Mouse (Mus musculus): ENCODE measurements around the gene Olfr1173. TPM values are rescaled to one million over a fixed set of nuclear protein-coding genes. Genes with fewer than 3 reads are reported as not detected.

Gene Olfr1173
- not detected in 2 replicates for polyA plus RNA-seq (2015; fragmentation: Nextera tagmentation; extraction: Ambion mirVana)

DNA sequence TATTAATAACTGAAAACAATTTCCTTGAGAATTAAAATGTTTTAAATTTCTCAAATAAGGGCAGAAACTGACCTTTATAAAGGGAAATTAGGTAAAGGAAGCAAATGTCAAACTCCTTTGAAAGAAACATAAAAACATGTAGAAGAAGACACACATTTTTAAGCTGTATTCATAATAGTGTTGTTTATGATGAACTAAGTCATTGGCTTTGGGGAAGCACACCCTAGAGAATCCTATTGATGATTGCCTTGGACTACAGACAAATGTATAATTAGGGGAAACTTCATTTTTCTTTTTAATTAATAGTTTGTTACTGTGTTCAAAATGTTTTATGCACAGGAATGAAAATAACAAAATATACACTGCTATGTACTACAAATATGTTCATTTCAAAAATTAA is at the start of gene Olfr1173:
TSS of gene Olfr1173 (minus strand) at position 101 of the 400 bp plus-strand sequence.
- Histone ChIP-seq H3K27me3 (no peaks in the 10 kb centered on the region), H3K4me1 (replicated peaks) (no peaks in the 10 kb centered on the region), H3K4me3 (replicated peaks) (no peak within 1 kb of the TSS), H3K27ac (replicated peaks) (no peak within 1 kb of the TSS), H3K4me2 (no peak within 1 kb of the TSS), H3K9me3 (replicated peaks) (no peaks in the 10 kb centered on the region), H3K9ac (no peak within 1 kb of the TSS), H3K36me3 (replicated peaks) (no peaks in the 10 kb centered on the region)
- no peak for ATAC-seq (ENCODE audit: insufficient read depth)

DNA sequence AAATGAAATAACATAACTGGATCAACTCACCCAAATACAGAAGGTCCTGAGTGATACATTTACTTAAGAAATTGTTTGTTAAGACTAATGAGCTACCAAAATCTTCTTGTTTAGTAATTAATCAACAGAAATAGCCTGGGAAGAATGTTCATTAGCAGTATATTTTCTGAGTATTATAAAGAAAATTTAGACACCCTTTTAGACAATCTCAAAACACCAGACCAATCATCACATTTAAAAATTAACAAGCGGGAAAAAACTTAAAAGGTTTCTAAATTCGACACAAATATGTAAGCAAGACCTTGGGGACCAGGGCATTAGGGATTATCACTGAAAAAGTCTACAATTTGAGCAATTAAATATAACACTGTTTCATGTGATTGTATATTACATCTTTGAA is 47.4 kb upstream of the Olfr1173 start, which contains the start of gene Olfr1175-ps:
TSS of gene Olfr1175-ps (minus strand) at position 101 of the 400 bp plus-strand sequence.
- H3K36me3 ChIP-seq (replicated peaks), result no peaks in the 10 kb centered on the region
- no peak within 1 kb of the TSS for H3K9ac ChIP-seq
- H3K27me3 ChIP-seq, result no peaks in the 10 kb centered on the region
- ATAC-seq (ENCODE audit: insufficient read depth), result no peak
- 68% methylated on average over 2 of the region's 2 CpGs for WGBS (ENCODE audit: insufficient replicate concordance)
- H3K4me1 ChIP-seq (replicated peaks), result no peaks in the 10 kb centered on the region
- no peaks in the 10 kb centered on the region for H3K9me3 ChIP-seq (replicated peaks)
- no peak within 1 kb of the TSS for H3K27ac ChIP-seq (replicated peaks)
- no peak within 1 kb of the TSS for H3K4me3 ChIP-seq (replicated peaks)
- no peak within 1 kb of the TSS for H3K4me2 ChIP-seq

DNA sequence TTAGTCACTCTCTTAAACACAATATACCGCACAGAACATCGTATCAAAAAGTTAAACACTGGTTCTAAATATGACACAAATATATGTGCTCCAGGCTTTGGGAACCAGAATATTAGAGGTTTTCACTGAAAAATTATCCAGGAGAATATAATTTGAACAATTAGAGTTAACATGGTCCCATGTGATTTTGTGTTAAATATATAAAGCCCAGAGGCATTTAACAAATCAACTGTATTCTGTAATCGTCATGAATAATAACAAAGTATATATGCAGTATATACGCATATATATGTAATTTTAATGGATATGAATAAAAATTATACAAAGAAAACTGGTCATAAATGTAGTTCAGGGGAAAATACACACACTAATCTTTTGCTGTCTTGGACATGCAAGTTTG is 35.4 kb upstream of the Olfr1173 start, which contains the start of gene Olfr1174-ps:
TSS of gene Olfr1174-ps (minus strand) at position 101 of the 400 bp plus-strand sequence.
- ATAC-seq (ENCODE audit: insufficient read depth), result no peak
- H3K27me3 ChIP-seq, result no peaks in the 10 kb centered on the region
- H3K9ac ChIP-seq, result no peak within 1 kb of the TSS
- no peak within 1 kb of the TSS for H3K4me3 ChIP-seq (replicated peaks)
- WGBS (ENCODE audit: insufficient replicate concordance), result 78% methylated on average over 4 of the region's 4 CpGs
- no peak within 1 kb of the TSS for H3K4me2 ChIP-seq
- no peaks in the 10 kb centered on the region for H3K9me3 ChIP-seq (replicated peaks)
- no peaks in the 10 kb centered on the region for H3K36me3 ChIP-seq (replicated peaks)
- no peak within 1 kb of the TSS for H3K27ac ChIP-seq (replicated peaks)
- H3K4me1 ChIP-seq (replicated peaks), result no peaks in the 10 kb centered on the region

- Histone ChIP-seq H3K4me2 (no peak within 1 kb of the TSS), H3K9ac (no peak within 1 kb of the TSS), H3K4me1 (replicated peaks) (no peaks in the 10 kb centered on the region), H3K9me3 (replicated peaks) (no peaks in the 10 kb centered on the region), H3K27ac (replicated peaks) (no peak within 1 kb of the TSS), H3K4me3 (replicated peaks) (no peak within 1 kb of the TSS), H3K27me3 (no peaks in the 10 kb centered on the region), H3K36me3 (replicated peaks) (no peaks in the 10 kb centered on the region)
- WGBS (ENCODE audit: insufficient replicate concordance), result 64% methylated on average over 1 of the region's 1 CpGs
- ATAC-seq (ENCODE audit: insufficient read depth), result no peak
Measured at GRCm38 (mm10) chr2:88228234-88228633, 51.4 kb downstream of the Olfr1173 start, which contains the start of gene Olfr1170. TSS of gene Olfr1170 (minus strand) at chr2:88228334.

Other genes starting within 250 kb of the Olfr1173 start
- not detected in 2 replicates for gene Olfr73, start 242.2 kb downstream of the Olfr1173 start, polyA plus RNA-seq (2015; fragmentation: Nextera tagmentation; extraction: Ambion mirVana)
- gene Olfr1162, start 228.7 kb downstream of the Olfr1173 start, polyA plus RNA-seq (2015; fragmentation: Nextera tagmentation; extraction: Ambion mirVana), result not detected in 2 replicates
- not detected in 2 replicates for gene Olfr1163, start 208.0 kb downstream of the Olfr1173 start, polyA plus RNA-seq (2015; fragmentation: Nextera tagmentation; extraction: Ambion mirVana)
- not detected in 2 replicates for gene Olfr1164, start 185.9 kb downstream of the Olfr1173 start, polyA plus RNA-seq (2015; fragmentation: Nextera tagmentation; extraction: Ambion mirVana)
- not detected in 2 replicates for gene Olfr1166, start 151.6 kb downstream of the Olfr1173 start, polyA plus RNA-seq (2015; fragmentation: Nextera tagmentation; extraction: Ambion mirVana)
- gene Olfr1167, start 124.7 kb downstream of the Olfr1173 start, polyA plus RNA-seq (2015; fragmentation: Nextera tagmentation; extraction: Ambion mirVana), result not detected in 2 replicates
- not detected in 2 replicates for gene Olfr1168, start 98.0 kb downstream of the Olfr1173 start, polyA plus RNA-seq (2015; fragmentation: Nextera tagmentation; extraction: Ambion mirVana)
- not detected in 2 replicates for gene Olfr1170, start 51.5 kb downstream of the Olfr1173 start, polyA plus RNA-seq (2015; fragmentation: Nextera tagmentation; extraction: Ambion mirVana)
- not detected in 2 replicates for gene Olfr1174-ps, start 35.3 kb upstream of the Olfr1173 start, polyA plus RNA-seq (2015; fragmentation: Nextera tagmentation; extraction: Ambion mirVana)
- gene Olfr1175-ps, start 47.3 kb upstream of the Olfr1173 start, polyA plus RNA-seq (2015; fragmentation: Nextera tagmentation; extraction: Ambion mirVana), result not detected in 2 replicates
- gene Olfr1176, start 56.8 kb upstream of the Olfr1173 start, polyA plus RNA-seq (2015; fragmentation: Nextera tagmentation; extraction: Ambion mirVana), result not detected in 2 replicates
- not detected in 2 replicates for gene Olfr1177-ps, start 66.6 kb upstream of the Olfr1173 start, polyA plus RNA-seq (2015; fragmentation: Nextera tagmentation; extraction: Ambion mirVana)
- gene Olfr1178, start 107.2 kb upstream of the Olfr1173 start, polyA plus RNA-seq (2015; fragmentation: Nextera tagmentation; extraction: Ambion mirVana), result not detected in 2 replicates
- gene Olfr1179, start 126.6 kb upstream of the Olfr1173 start, polyA plus RNA-seq (2015; fragmentation: Nextera tagmentation; extraction: Ambion mirVana), result not detected in 2 replicates
- not detected in 2 replicates for gene Olfr1180, start 139.3 kb upstream of the Olfr1173 start, polyA plus RNA-seq (2015; fragmentation: Nextera tagmentation; extraction: Ambion mirVana)
- not detected in 2 replicates for gene Olfr1181, start 146.3 kb upstream of the Olfr1173 start, polyA plus RNA-seq (2015; fragmentation: Nextera tagmentation; extraction: Ambion mirVana)
- gene Gm13757, start 169.3 kb upstream of the Olfr1173 start, polyA plus RNA-seq (2015; fragmentation: Nextera tagmentation; extraction: Ambion mirVana), result not detected in 2 replicates
- not detected in 2 replicates for gene Olfr1183, start 175.0 kb upstream of the Olfr1173 start, polyA plus RNA-seq (2015; fragmentation: Nextera tagmentation; extraction: Ambion mirVana)
- gene Olfr1184, start 203.7 kb upstream of the Olfr1173 start, polyA plus RNA-seq (2015; fragmentation: Nextera tagmentation; extraction: Ambion mirVana), result not detected in 2 replicates
- gene Olfr1185-ps1, start 213.4 kb upstream of the Olfr1173 start, polyA plus RNA-seq (2015; fragmentation: Nextera tagmentation; extraction: Ambion mirVana), result not detected in 2 replicates
- gene Olfr1186, start 238.7 kb upstream of the Olfr1173 start, polyA plus RNA-seq (2015; fragmentation: Nextera tagmentation; extraction: Ambion mirVana), result not detected in 2 replicates